Mouse (Mus musculus): ENCODE data around the gene Luzp4. TPM values are rescaled to one million over a fixed set of nuclear protein-coding genes. Genes with fewer than 3 reads are reported as not detected.
"Not testable (repeated sequence)": the region's sequence is repeated elsewhere in the genome, so short reads cannot be mapped to it uniquely, and the experiment has no call there.

Gene Luzp4
- polyA plus RNA-seq (2012; fragmentation: generic; extraction: Trizol) = 0.59 TPM

GRCm38 (mm10) chrX:148857340-148857739, at the start of gene Luzp4:
Gene Luzp4, plus strand, starts transcription at chrX:148857640.
- H3K4me2 ChIP-seq (ENCODE audit: low read depth); H3K79me2 ChIP-seq (ENCODE audit: control insufficient read depth, insufficient read depth); H3K27me3 ChIP-seq (ENCODE audit: control insufficient read depth, insufficient read depth, insufficient read length); H3K4me3 ChIP-seq; H3ac ChIP-seq (ENCODE audit: control insufficient read depth, insufficient read length); H3K36me3 ChIP-seq (ENCODE audit: control insufficient read depth, insufficient read depth): not testable (repeated sequence)

GRCm38 (mm10) chrX:148841801-148842200, 15.6 kb upstream of the Luzp4 start:
- not testable (repeated sequence) for H3ac ChIP-seq (ENCODE audit: control insufficient read depth, insufficient read length); H3K4me2 ChIP-seq (ENCODE audit: low read depth); H3K27me3 ChIP-seq (ENCODE audit: control insufficient read depth, insufficient read depth, insufficient read length); H3K36me3 ChIP-seq (ENCODE audit: control insufficient read depth, insufficient read depth); H3K79me2 ChIP-seq (ENCODE audit: control insufficient read depth, insufficient read depth); H3K4me3 ChIP-seq

Other genes with a start within 250 kb of the Luzp4 start
- gene Gm8334, start 242.5 kb upstream of the Luzp4 start, polyA plus RNA-seq (2012; fragmentation: generic; extraction: Trizol) = not detected
- not detected for gene Gm15127, start 194.0 kb upstream of the Luzp4 start, polyA plus RNA-seq (2012; fragmentation: generic; extraction: Trizol)
- not detected for gene Ott, start 216.6 kb downstream of the Luzp4 start, polyA plus RNA-seq (2012; fragmentation: generic; extraction: Trizol)